Mouse (Mus musculus) heart, postnatal 14 days (tissue): ENCODE measurements around the gene Crabp2. TPM values are rescaled to one million over a fixed set of nuclear protein-coding genes. Genes with fewer than 3 reads are reported as not detected.
A peak's percentile ranks its signal among the peaks of the same experiment; 100 is the strongest.

Experiments
- DNase-seq, 2 experiments: peaks; one replicate each; pipeline ENCODE4 v3.0.0; 2021 to 2022
- intact Hi-C: fragments of 180-260 bp; cut with DNase I; formaldehyde crosslinking; loops from one replicate; pipeline ENCODE4 v1.15.1; 2025
- total RNA-seq, 2 experiments: library from RNA; stranded (reverse); gene quantifications; 2 replicates each; pipeline ENCODE4 v1.2.3; 2021

Gene Crabp2
- total RNA-seq, 2 experiments from 2014 or later: 0.31 to 0.56 TPM

DNA sequence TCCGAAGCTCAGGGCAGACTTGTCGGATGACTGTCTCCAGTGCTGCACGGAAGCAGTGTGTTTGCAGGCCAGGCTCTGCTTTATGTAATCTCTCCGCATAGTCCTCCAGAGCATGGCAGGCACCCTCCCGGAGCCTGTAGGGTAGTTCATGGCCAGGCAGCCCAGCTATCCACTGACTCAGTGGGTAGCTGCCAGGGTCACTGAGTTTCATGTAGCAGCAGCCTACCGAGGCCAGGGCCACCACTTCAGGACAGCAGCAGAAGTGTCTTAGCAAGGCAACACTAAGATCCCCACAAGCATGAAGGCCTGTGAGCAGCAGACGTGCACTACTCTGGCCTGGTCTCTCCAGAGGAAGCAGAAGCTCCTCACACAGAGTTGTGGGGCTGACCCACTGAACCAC is 23.5 kb upstream of the Crabp2 start:
- DNase-seq: no peak
- intact Hi-C loops: loop anchor here (5.0 kb wide), 1 partner anchor 38 kb away; the partner anchor contains the start of gene Prcc

GRCm38 (mm10) chr3:87927452-87927851 is 21.0 kb upstream of the Crabp2 start:
- DNase-seq: no peak
- intact Hi-C loops: loop anchor here (5.0 kb wide), 1 partner anchor 40 kb away; the partner anchor contains the start of gene Prcc

DNA sequence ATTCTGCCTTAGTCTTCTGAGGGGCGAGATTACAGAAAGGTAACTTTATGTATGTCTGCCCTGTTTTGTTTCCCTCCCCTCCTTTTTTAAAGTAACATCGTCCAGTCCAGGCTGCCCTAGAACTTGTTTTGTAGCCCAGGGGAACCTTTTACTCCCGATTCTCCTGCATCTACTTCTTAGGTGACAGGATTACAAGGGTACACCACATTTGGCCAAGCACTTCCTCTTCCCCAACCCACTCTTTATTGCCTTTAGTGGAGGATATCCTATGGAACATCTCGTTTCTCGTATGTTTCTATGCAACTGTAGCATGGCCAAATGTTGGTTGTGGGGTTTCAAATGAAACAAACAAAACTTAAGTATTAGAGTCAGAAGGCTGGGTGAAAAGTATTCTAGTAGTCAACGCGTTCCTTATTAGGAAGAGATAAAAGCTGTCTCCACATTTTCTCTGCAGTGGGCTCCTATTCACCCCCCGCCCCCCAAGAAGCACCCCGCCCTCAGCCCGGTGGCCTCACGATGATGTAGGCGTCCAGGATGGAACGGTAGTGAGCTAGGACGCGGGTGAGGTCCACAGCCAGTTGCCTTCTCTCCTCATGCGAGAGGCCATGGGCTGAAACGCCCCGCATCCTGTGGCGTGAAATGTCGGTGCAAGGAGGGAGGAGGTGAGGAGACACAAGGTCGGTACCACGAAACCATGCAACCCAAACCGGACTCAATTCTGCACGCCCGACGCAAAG is 19.0 kb upstream of the Crabp2 start:
- intact Hi-C loops: loop anchor here (5.0 to 10.0 kb wide), 2 partner anchors 42 to 135 kb away; partner anchors contain the start of genes Insrr, Ntrk1 and Prcc
- no peak for DNase-seq

- peak; percentile 96 to 98 for DNase-seq
- intact Hi-C loops: loop anchor here (10.0 kb wide), 1 partner anchor 135 kb away; the partner anchor contains the start of genes Insrr and Ntrk1
Observed at GRCm38 (mm10) chr3:87930078-87930795, 18.2 kb upstream of the Crabp2 start, which contains the start of the genes Isg20l2 and Rrnad1. Gene Isg20l2, plus strand, starts transcription at chr3:87930314. Gene Rrnad1, minus strand, starts transcription at chr3:87930717.

- no peak for DNase-seq
- intact Hi-C loops: loop anchor here (2.0 to 10.0 kb wide), 2 partner anchors 53 to 139 kb away; partner anchors contain the start of genes Insrr and Ntrk1
Observed at GRCm38 (mm10) chr3:87934026-87934425, 14.4 kb upstream of the Crabp2 start.

- intact Hi-C loops: loop anchor here (2.0 to 10.0 kb wide), 2 partner anchors 52 to 140 kb away; partner anchors contain the start of genes Insrr and Ntrk1
- DNase-seq: no peak
Observed at GRCm38 (mm10) chr3:87934501-87934900, 14.0 kb upstream of the Crabp2 start.

- intact Hi-C loops: loop anchor here (1.0 to 10.0 kb wide), 4 partner anchors 26 to 140 kb away; partner anchors contain the start of genes Insrr and Ntrk1
Observed at GRCm38 (mm10) chr3:87935201-87935600, 13.3 kb upstream of the Crabp2 start.

DNA sequence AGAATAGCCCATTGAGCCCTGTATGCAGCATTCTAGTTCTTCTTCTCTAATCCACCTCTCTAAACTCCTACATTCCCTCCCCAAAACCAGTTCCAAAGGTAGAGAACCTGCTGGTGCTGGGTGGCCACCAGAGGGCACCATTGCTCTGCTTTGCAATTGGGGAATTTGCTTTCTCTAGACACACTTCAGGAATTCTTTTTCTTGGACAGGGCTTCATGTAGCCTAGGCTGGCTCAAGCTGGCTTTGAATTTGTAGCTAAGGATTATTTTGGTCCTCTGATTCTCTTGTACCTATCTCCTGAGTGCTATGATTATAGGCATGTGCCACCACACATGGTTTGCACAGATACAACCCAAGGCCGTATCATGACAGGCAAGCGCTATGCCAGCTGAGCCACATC is 12.7 kb upstream of the Crabp2 start:
- peak; percentile 87 to 91 for DNase-seq
- intact Hi-C loops: loop anchor here (1.0 to 10.0 kb wide), 4 partner anchors 26 to 141 kb away; partner anchors contain the start of genes Insrr and Ntrk1

More at GRCm38 (mm10) chr3:87935201-87935600, 13.3 kb upstream of the Crabp2 start:
- DNase-seq: no peak

DNA sequence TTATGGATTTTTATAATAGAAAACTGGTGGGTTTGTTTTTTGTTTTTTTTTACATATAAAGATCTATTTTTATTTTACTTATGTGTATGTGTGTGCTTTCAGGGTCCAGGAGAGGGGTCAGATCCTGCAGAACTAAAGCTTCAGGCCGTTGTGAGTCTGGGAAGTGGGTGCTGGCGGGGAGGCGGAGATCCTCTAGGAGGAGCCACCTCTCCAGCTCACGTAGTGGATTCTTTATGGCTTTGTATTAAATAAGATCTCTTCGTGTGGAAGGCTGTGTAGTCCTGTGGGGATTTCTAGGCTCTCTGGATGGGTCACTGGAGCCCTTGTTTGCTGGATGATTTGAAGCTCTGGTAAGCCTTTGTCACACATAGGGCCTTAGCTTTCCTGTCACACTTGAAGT is 7.9 kb upstream of the Crabp2 start:
- intact Hi-C loops: no loop called here
- no peak for DNase-seq

GRCm38 (mm10) chr3:87942471-87942870 is 6.0 kb upstream of the Crabp2 start:
- DNase-seq: no peak
- intact Hi-C loops: no loop called here

DNA sequence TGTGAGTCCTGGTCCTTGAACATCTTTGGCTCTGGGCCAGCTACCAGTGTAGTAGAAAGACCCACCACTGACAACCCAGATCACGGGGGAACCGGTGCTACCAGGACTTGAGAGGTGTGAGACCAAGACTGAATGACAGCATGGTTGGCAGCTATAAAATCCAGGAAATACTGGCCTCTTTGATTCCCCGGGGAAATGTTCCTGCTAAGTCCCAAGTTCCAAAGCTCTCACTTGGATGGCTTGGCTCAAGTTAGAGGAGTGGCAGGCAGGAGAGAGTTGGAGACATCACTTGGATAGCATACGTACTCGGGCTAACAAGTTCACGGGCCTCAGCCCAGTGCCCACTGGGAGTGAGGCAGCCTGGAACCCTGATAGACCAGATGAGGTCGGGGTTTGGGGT is 4.9 kb upstream of the Crabp2 start:
- intact Hi-C loops: no loop called here
- DNase-seq: no peak

- intact Hi-C loops: no loop called here
- peak; percentile 29 to 47 for DNase-seq
Observed at GRCm38 (mm10) chr3:87944838-87945600, 3.4 kb upstream of the Crabp2 start.

DNA sequence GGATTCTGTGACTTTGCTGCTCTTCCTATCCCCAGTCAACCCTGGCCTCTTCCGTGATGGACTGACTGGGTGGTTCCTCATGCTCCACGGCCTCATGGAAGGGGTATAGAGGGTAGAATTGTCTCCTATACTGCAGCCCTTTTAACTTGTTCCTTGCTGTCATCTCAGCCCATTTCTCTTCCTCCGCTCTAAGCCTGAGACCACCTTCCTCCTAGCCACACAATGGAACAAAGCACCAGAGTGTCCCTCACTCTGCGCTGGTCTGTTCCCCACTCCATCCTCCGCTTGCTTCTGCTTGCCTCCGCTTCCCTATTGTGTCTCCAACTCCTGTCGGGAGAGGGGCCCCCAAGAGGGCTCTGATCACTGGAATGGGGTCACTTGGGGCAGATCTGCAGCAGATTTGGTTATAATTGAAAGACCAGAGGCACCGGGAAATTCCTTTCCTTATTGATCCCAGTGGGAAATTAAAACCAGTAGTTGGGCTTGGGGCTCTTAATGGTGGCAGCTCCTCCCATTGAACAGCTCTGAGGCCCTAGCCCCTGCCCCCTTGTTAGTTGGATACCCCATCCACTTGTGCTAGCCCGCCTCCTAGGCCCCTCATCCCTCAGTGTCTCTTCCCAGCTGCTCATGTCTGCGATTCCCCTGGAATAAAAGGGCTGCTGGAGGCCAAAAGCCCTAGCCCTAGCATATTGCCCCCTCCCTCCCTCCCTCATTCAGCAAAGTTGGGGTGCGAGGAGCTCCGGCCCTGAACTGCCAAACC is 2.5 kb upstream of the Crabp2 start:
- intact Hi-C loops: no loop called here
- DNase-seq: no peak

- DNase-seq: no peak
- intact Hi-C loops: no loop called here
Observed at GRCm38 (mm10) chr3:87946541-87946860, 2.0 kb upstream of the Crabp2 start.

GRCm38 (mm10) chr3:87947056-87947810 is 1.2 kb upstream of the Crabp2 start:
- DNase-seq: no peak
- intact Hi-C loops: no loop called here

GRCm38 (mm10) chr3:87947811-87948199 is 661 bp upstream of the Crabp2 start:
- DNase-seq: no peak
- intact Hi-C loops: no loop called here

DNA sequence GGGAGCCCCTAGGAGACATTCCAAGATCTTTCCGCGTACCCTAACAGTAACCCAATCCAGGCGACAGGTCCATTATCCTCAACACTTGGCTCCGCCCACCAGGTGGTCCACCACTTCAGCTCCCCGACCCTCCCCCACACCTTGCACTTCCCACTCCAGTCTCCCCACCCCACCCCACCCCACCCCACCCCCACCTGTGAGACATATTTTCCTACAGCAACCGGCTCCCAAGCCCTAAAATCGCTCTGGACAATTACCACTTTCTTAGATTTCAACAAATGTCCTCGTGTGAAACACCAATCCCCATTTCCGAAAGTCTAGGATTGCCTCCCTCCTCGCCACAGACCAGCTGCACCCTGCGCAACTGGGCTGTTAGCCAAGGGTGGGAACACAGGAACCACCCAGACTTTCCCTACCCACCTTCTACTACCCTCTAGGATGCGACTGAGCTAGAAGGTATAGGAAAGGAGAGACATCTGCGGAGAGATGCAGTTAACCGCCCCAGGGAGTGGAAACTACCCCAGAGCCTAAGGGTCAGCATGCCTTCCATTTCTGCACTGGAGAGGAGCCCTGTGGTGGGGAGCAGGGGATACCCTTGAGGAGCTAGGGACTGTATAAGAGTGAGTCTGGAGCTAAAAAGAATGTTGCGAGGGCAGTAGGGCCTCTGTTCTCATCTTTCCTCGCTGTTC is 944 bp downstream of the Crabp2 start:
- DNase-seq: no peak
- intact Hi-C loops: no loop called here

- intact Hi-C loops: no loop called here
- DNase-seq: no peak
Observed at GRCm38 (mm10) chr3:87949955-87950515, 1.6 kb downstream of the Crabp2 start.
